Mouse (Mus musculus): ENCODE data around the gene Gstm7.

DNA sequence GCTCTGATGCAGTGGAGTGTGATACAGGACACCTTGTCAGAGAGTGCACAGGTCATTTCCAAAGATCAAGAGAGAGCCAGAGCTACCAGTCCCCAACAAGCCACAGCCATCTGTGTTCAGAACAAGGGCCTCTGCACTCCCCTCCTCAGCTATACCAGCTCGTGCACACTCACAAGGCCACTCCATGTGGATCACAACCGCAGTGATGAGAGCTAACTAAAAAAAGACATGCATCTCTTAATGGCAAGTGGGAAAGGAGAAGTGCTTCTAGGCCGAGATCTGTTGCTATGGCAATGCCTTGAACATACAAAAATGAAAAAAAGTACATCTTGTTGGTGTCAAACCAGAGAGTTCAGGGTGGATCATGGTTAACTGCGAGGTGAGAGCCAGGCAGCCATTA lies 8.2 kb upstream of the Gstm7 start:
- no peak for TF ChIP-seq CTCF (IDR thresholded peaks at IDR 0.05)
- TF ChIP-seq EP300 (IDR thresholded peaks at IDR 0.05) = no peak

Measured in lung, postnatal 0 days (tissue).